Mouse (Mus musculus) heart, adult 2 months (tissue): ENCODE data around the gene Rad54l. TPM values are rescaled to one million over a fixed set of nuclear protein-coding genes. Genes with fewer than 3 reads are reported as not detected.

Experiments
- DNase-seq, 2 experiments: peaks; one replicate each; pipeline ENCODE4 v3.0.0; 2021
- H3K27ac ChIP-seq: fragments of 200-600 bp; 2 replicates; pipeline ENCODE4 v1.8.1; 2022
- H3K27me3 ChIP-seq: fragments of 200-500 bp; 2 replicates; pipeline ENCODE4 v1.6.1; 2012; ENCODE audit warnings: mild to moderate bottlenecking, low read length, inconsistent platforms, mixed read lengths; ENCODE audit not compliant: control insufficient read depth, insufficient read depth
- H3K36me3 ChIP-seq: fragments of 200-500 bp; 2 replicates; pipeline ENCODE4 v1.6.1; 2012; ENCODE audit warnings: low read length, inconsistent platforms; ENCODE audit not compliant: control insufficient read depth, insufficient read depth
- H3K4me1 ChIP-seq: fragments of 200-500 bp; 2 replicates; pipeline ENCODE4 v1.6.1; 2011; ENCODE audit warnings: low read length; ENCODE audit not compliant: control insufficient read depth, insufficient read depth
- H3K4me3 ChIP-seq: fragments of 200-600 bp; 2 replicates; pipeline ENCODE4 v1.8.1; 2022
- H3K79me2 ChIP-seq: fragments of 200-500 bp; replicated peaks from 2 replicates; pipeline ENCODE4 v1.6.1; 2012; ENCODE audit warnings: mild to moderate bottlenecking, inconsistent platforms, low read length, moderate library complexity, mixed read lengths; ENCODE audit not compliant: control insufficient read depth, insufficient read depth
- H3K9ac ChIP-seq: fragments of 200-500 bp; 2 replicates; pipeline ENCODE4 v1.6.1; 2012; ENCODE audit warnings: low read depth, mild to moderate bottlenecking, control low read depth, inconsistent platforms, low read length, mixed read lengths
- CTCF ChIP-seq: fragments of 200-600 bp; IDR thresholded peaks from 2 replicates; pipeline ENCODE4 v1.8.1; 2022; ENCODE audit warnings: antibody characterized with exemption, mild to moderate bottlenecking, moderate library complexity
- EP300 ChIP-seq: fragments of 200-500 bp; IDR thresholded peaks from 2 replicates; pipeline ENCODE4 v1.6.1; 2011; ENCODE audit warnings: low read depth, low read length, control low read depth; ENCODE audit not compliant: insufficient read depth
- POLR2A ChIP-seq: fragments of 200-500 bp; IDR thresholded peaks from 2 replicates; pipeline ENCODE4 v1.6.1; 2011; ENCODE audit warnings: mild to moderate bottlenecking, low read depth, low read length, control low read depth; ENCODE audit not compliant: insufficient read depth
- WGBS: fragments of 180-500 bp; shearing (Covaris S2); methylation state at CpG from one replicate; pipeline ENCODE4 v1.1.7; 2018; 5-methylcytosine and 5-hydroxymethylcytosine counted together
- intact Hi-C: fragments of 180-260 bp; cut with DNase I; formaldehyde crosslinking; loops from one replicate; pipeline ENCODE4 v1.15.1; 2025
- polyA plus RNA-seq: library from polyadenylated mRNA; depleted of rRNA; stranded (reverse); fragments of >200 nt; gene quantifications from 2 replicates; pipeline ENCODE4 v1.2.3, GENCODE M21; 2012
- total RNA-seq, 2 experiments: library from RNA; stranded (reverse); gene quantifications; 2 replicates each; pipeline ENCODE4 v1.2.3; 2021

Gene Rad54l
- total and polyA plus RNA-seq, 3 experiments: 0.18 to 0.43 (median 0.21) TPM

GRCm38 (mm10) chr4:116152702-116153101 lies 29.2 kb upstream of the Rad54l start:
- Histone ChIP-seq H3K27ac (no peak overlapping the region), H3K79me2 (0 out of 2 replicates have a peak, but pooled peaks cover 2% of the 10 kb centered on the region), H3K27me3 (no peaks in the 10 kb centered on the region), H3K4me1 (peaks cover 2% of the 10 kb centered on the region), H3K36me3 (no peaks in the 10 kb centered on the region), H3K4me3 (no peak overlapping the region), H3K9ac (no peak overlapping the region)
- intact Hi-C loops: no loop called here
- WGBS: 92% methylated on average over 15 of the region's 15 CpGs
- no peak for TF ChIP-seq EP300
- no peak for TF ChIP-seq POLR2A
- no peak for DNase-seq

GRCm38 (mm10) chr4:116151238-116151637 lies 27.7 kb upstream of the Rad54l start, which contains the start of gene Lurap1:
Gene Lurap1, minus strand, starts transcription at chr4:116151338.
- Histone ChIP-seq H3K79me2 (0 out of 2 replicates have a peak, but pooled peaks cover 2% of the 10 kb centered on the region), H3K27me3 (no peaks in the 10 kb centered on the region), H3K9ac (peak within 1 kb of the TSS; percentile 99), H3K4me1 (peaks cover 2% of the 10 kb centered on the region), H3K36me3 (no peaks in the 10 kb centered on the region), H3K4me3 (peak within 1 kb of the TSS; percentile 87), H3K27ac (peak within 1 kb of the TSS; percentile 95)
- WGBS: 58% methylated on average over 6 of the region's 6 CpGs
- intact Hi-C loops: no loop called here
- TF ChIP-seq CTCF: no peak
- no peak for DNase-seq

DNA sequence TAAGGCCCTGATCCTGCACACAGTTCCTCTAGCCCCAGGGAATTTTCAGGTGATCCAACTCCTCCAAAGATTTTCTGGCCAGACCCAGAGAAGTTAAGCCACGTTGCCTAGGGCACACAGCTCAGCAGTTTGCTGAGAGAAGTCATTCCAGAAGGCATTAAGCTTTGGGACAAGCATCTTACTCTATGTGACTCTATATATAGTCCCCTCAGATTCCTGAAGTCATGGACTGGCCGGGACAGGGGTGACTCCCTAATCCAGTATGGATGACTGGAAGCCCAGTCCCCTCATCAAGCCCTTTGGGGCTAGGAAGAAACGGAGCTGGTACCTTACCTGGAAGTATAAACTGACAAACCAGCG lies 27.4 kb upstream of the Rad54l start:
- peak overlapping the region; percentile 93 for H3K9ac ChIP-seq
- 12% methylated on average over 4 of the region's 4 CpGs for WGBS
- intact Hi-C loops: no loop called here
- TF ChIP-seq POLR2A (no peak), CTCF (no peak), EP300 (no peak)
- 0 out of 2 replicates have a peak, but pooled peaks cover 2% of the 10 kb centered on the region for H3K79me2 ChIP-seq
- H3K27ac ChIP-seq: peak overlapping the region; percentile 91
- peak overlapping the region; percentile 82 for H3K4me3 ChIP-seq
- H3K27me3 ChIP-seq: no peaks in the 10 kb centered on the region
- no peak for DNase-seq
- no peaks in the 10 kb centered on the region for H3K36me3 ChIP-seq
- peaks cover 2% of the 10 kb centered on the region for H3K4me1 ChIP-seq

DNA sequence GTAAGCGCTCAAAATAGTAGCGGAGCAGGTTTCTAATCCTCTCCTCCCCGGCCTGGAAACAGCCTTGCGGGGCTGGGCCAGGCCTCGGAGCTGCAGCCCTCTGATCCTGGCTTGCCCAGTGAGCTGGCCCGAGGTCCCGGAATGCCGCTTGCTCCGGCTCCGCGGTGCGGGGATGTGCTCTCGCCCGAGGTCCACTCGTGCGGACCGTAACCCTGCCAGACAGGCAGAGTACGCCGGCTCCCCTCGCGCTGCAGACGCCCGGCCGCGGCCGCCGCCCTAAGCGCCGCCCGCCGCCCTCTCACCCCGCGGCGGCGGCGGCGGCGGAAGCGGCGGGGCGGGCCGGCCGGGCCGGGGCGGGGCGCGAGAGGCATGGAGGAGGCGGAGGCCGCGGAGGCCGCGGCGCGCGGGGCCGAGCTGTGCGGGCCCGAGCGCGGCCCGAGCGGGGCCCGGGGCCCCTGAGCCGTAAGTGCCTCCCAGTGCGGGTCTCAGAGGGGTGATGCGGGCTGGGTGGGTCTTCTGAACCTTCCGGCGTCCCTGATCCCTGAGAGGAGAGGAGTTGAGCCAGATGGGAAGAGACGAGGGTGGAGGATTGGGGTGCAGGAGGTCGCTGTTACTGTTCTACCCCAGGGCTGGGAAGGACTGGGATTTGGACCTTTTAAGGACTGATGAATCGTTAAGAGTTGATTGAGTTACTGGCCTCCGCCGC lies 26.8 kb upstream of the Rad54l start:
- H3K9ac ChIP-seq: peak overlapping the region; percentile 99
- peaks cover 2% of the 10 kb centered on the region for H3K4me1 ChIP-seq
- H3K79me2 ChIP-seq: 0 out of 2 replicates have a peak, but pooled peaks cover 2% of the 10 kb centered on the region
- H3K27ac ChIP-seq: peak overlapping the region; percentile 95
- 5% methylated on average over 48 of the region's 73 CpGs for WGBS
- H3K27me3 ChIP-seq: no peaks in the 10 kb centered on the region
- peak; percentile 85 to 87 for DNase-seq
- no peak for TF ChIP-seq CTCF
- TF ChIP-seq POLR2A: peak; percentile 81
- no peak for TF ChIP-seq EP300
- H3K4me3 ChIP-seq: peak overlapping the region; percentile 87
- H3K36me3 ChIP-seq: no peaks in the 10 kb centered on the region
- intact Hi-C loops: no loop called here

DNA sequence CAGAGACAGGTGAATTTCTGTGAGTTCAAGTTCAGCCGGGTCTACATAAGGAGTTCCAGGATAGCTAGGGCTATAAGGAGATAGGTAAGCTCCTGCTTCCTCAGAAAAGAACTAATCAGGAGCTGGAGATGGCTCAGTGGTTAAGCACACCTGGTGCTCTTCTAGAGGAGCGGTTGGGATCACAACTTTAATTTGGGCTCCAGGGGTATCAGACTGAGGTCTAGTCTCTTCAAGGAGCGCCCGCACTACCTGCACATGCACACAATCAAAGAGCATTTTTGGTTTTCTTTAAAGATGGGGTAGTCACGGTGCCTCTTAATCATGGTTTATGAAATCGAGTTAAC lies 26.3 kb upstream of the Rad54l start:
- TF ChIP-seq EP300 (no peak), POLR2A (no peak), CTCF (no peak)
- Histone ChIP-seq H3K9ac (peak overlapping the region; percentile 99), H3K4me1 (peaks cover 2% of the 10 kb centered on the region), H3K27me3 (no peaks in the 10 kb centered on the region), H3K79me2 (0 out of 2 replicates have a peak, but pooled peaks cover 2% of the 10 kb centered on the region), H3K4me3 (peak overlapping the region; percentile 87), H3K36me3 (no peaks in the 10 kb centered on the region), H3K27ac (peak overlapping the region; percentile 95)
- 21% methylated on average over 6 of the region's 6 CpGs for WGBS
- no peak for DNase-seq
- intact Hi-C loops: loop anchor here (5.0 kb wide), 1 partner anchor 72 kb away; the partner anchor contains the start of genes Lrrc41 and Uqcrh

- TF ChIP-seq EP300 (no peak), POLR2A (0 out of 2 replicates have a peak, but pooled peaks have one; percentile 8)
- Histone ChIP-seq H3K4me3 (peak overlapping the region; percentile 83), H3K4me1 (peaks cover 5% of the 10 kb centered on the region), H3K9ac (peak overlapping the region; percentile 92), H3K79me2 (no peaks in the 10 kb centered on the region), H3K36me3 (no peaks in the 10 kb centered on the region), H3K27me3 (no peaks in the 10 kb centered on the region), H3K27ac (peak overlapping the region; percentile 76)
- intact Hi-C loops: no loop called here
- peak; percentile 80 to 87 for DNase-seq
- 2% methylated on average over 42 of the region's 47 CpGs for WGBS
Measured at GRCm38 (mm10) chr4:116143891-116144717, 20.6 kb upstream of the Rad54l start.
